Mouse (Mus musculus): ENCODE results near the gene Ahcyl1. TPM values are rescaled to one million over a fixed set of nuclear protein-coding genes. Genes with fewer than 3 reads are reported as not detected.

Gene Ahcyl1
- total and polyA plus RNA-seq, 2 experiments from 2014 or later = 32.0 to 43.3 TPM

DNA sequence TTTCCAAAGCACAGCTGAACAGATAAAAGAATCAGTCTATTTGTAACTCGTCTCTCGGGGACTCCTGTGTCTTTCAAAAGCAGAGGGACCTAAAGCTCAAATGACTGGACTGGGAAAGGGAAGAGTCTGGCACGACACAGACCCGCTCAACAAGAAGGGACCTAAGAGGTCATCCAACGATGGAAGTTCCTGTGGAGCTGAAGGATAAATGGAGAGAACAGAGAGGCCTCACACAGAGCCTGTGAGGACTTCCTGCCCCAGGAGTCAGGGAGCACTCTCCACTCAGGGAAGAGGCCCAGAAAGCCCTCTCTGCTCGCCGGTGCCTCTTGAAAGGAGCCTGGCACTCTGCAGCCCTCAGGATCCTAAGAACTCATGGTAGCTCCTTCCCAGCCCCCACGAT is 60.5 kb downstream of the Ahcyl1 start:
- DNase-seq (ENCODE audit: low spot score) = no peak
- Histone ChIP-seq H3K4me2 (ENCODE audit: low read depth, low read length) (no peak overlapping the region), H3K9ac (replicated peaks; ENCODE audit: low read depth, low read length) (no peak overlapping the region), H3K27ac (ENCODE audit: low read depth) (no peak overlapping the region), H3K4me1 (ENCODE audit: control insufficient read depth, insufficient read depth) (0 out of 2 replicates have a peak, but pooled peaks cover under 1% of the 10 kb centered on the region), H3K27me3 (ENCODE audit: control insufficient read depth, insufficient read depth, low read length) (no peaks in the 10 kb centered on the region), H3K9me3 (replicated peaks; ENCODE audit: control insufficient read depth, low read length) (no peaks in the 10 kb centered on the region), H3K4me3 (ENCODE audit: low read depth, low read length) (no peak overlapping the region), H3K36me3 (replicated peaks; ENCODE audit: control insufficient read depth, insufficient read depth, low read length) (no peaks in the 10 kb centered on the region)
- ATAC-seq (ENCODE audit: insufficient read depth, low read depth) = no peak
- WGBS = 36% methylated on average over 8 of the region's 8 CpGs
- no peak for TF ChIP-seq CTCF (IDR thresholded peaks at IDR 0.05; ENCODE audit: low read depth)
- TF ChIP-seq EP300 (IDR thresholded peaks at IDR 0.05; ENCODE audit: low read depth) = no peak

- TF ChIP-seq CTCF (IDR thresholded peaks at IDR 0.05; ENCODE audit: low read depth) (no peak), EP300 (IDR thresholded peaks at IDR 0.05; ENCODE audit: low read depth) (no peak)
- Histone ChIP-seq H3K4me2 (ENCODE audit: low read depth, low read length) (no peak overlapping the region), H3K36me3 (replicated peaks; ENCODE audit: control insufficient read depth, insufficient read depth, low read length) (peaks cover under 1% of the 10 kb centered on the region; the same call in 1 of the 2 replicates), H3K27me3 (ENCODE audit: control insufficient read depth, insufficient read depth, low read length) (no peaks in the 10 kb centered on the region), H3K4me1 (ENCODE audit: control insufficient read depth, insufficient read depth) (0 out of 2 replicates have a peak, but pooled peaks cover 10% of the 10 kb centered on the region), H3K27ac (ENCODE audit: low read depth) (no peak overlapping the region), H3K9ac (replicated peaks; ENCODE audit: low read depth, low read length) (no peak overlapping the region), H3K9me3 (replicated peaks; ENCODE audit: control insufficient read depth, low read length) (no peaks in the 10 kb centered on the region), H3K4me3 (ENCODE audit: low read depth, low read length) (no peak overlapping the region)
- 93% methylated on average over 9 of the region's 9 CpGs for WGBS
- DNase-seq (ENCODE audit: low spot score) (no peak), ATAC-seq (ENCODE audit: insufficient read depth, low read depth) (no peak)
Measured at GRCm38 (mm10) chr3:107633906-107634305, 62.5 kb downstream of the Ahcyl1 start.

DNA sequence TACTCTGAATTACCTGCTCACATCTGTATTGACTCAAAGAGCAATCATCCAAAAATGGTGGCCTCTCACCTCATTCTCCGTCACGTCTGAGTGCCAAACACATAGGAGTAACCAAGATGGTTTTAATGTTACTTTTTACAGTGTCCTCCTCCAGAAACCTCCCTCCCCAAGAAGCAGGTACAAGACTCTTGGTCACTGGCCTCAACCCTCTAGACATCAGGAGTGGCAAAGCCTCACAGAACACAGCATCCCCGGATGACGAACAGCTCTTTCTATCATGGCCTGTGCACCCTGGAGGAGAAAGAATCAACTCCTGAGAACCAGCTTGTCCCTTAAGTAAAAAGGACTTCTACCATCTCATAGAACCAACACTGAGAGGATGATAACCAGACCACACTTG is 63.6 kb downstream of the Ahcyl1 start:
- Histone ChIP-seq H3K9me3 (replicated peaks; ENCODE audit: control insufficient read depth, low read length) (no peaks in the 10 kb centered on the region), H3K36me3 (replicated peaks; ENCODE audit: control insufficient read depth, insufficient read depth, low read length) (peaks cover 8% of the 10 kb centered on the region), H3K4me1 (ENCODE audit: control insufficient read depth, insufficient read depth) (0 out of 2 replicates have a peak, but pooled peaks cover 10% of the 10 kb centered on the region), H3K27me3 (ENCODE audit: control insufficient read depth, insufficient read depth, low read length) (no peaks in the 10 kb centered on the region), H3K9ac (replicated peaks; ENCODE audit: low read depth, low read length) (no peak overlapping the region), H3K4me3 (ENCODE audit: low read depth, low read length) (no peak overlapping the region), H3K27ac (ENCODE audit: low read depth) (no peak overlapping the region), H3K4me2 (ENCODE audit: low read depth, low read length) (no peak overlapping the region)
- TF ChIP-seq CTCF (IDR thresholded peaks at IDR 0.05; ENCODE audit: low read depth) (no peak), EP300 (IDR thresholded peaks at IDR 0.05; ENCODE audit: low read depth) (no peak)
- WGBS = 94% methylated on average over 4 of the region's 4 CpGs
- DNase-seq (ENCODE audit: low spot score) (no peak), ATAC-seq (ENCODE audit: insufficient read depth, low read depth) (no peak)

- Histone ChIP-seq H3K4me3 (ENCODE audit: low read depth, low read length) (peak within 1 kb of the TSS; percentile 100), H3K36me3 (replicated peaks; ENCODE audit: control insufficient read depth, insufficient read depth, low read length) (peaks cover 21% of the 10 kb centered on the region), H3K9me3 (replicated peaks; ENCODE audit: control insufficient read depth, low read length) (no peaks in the 10 kb centered on the region), H3K4me2 (ENCODE audit: low read depth, low read length) (peak within 1 kb of the TSS; percentile 92), H3K4me1 (ENCODE audit: control insufficient read depth, insufficient read depth) (0 out of 2 replicates have a peak, but pooled peaks cover 10% of the 10 kb centered on the region), H3K27me3 (ENCODE audit: control insufficient read depth, insufficient read depth, low read length) (no peaks in the 10 kb centered on the region), H3K9ac (replicated peaks; ENCODE audit: low read depth, low read length) (peak within 1 kb of the TSS; percentile 98), H3K27ac (ENCODE audit: low read depth) (peak within 1 kb of the TSS; percentile 97)
- WGBS = 0% methylated on average over 35 of the region's 35 CpGs
- ATAC-seq (ENCODE audit: insufficient read depth, low read depth) (peak; percentile 97), DNase-seq (ENCODE audit: low spot score) (peak; percentile 97)
- TF ChIP-seq CTCF (IDR thresholded peaks at IDR 0.05; ENCODE audit: low read depth) (no peak), EP300 (IDR thresholded peaks at IDR 0.05; ENCODE audit: low read depth) (peak; percentile 82)
Measured at GRCm38 (mm10) chr3:107631523-107631958, 64.8 kb downstream of the Ahcyl1 start, which contains the start of gene Strip1. Strip1 (minus strand) TSS chr3:107631694.

- Histone ChIP-seq H3K4me1 (ENCODE audit: control insufficient read depth, insufficient read depth) (0 out of 2 replicates have a peak, but pooled peaks cover 10% of the 10 kb centered on the region), H3K36me3 (replicated peaks; ENCODE audit: control insufficient read depth, insufficient read depth, low read length) (peaks cover 27% of the 10 kb centered on the region), H3K9me3 (replicated peaks; ENCODE audit: control insufficient read depth, low read length) (no peaks in the 10 kb centered on the region), H3K4me2 (ENCODE audit: low read depth, low read length) (peak within 1 kb of the TSS; percentile 92), H3K27ac (ENCODE audit: low read depth) (peak within 1 kb of the TSS; percentile 97), H3K4me3 (ENCODE audit: low read depth, low read length) (peak within 1 kb of the TSS; percentile 100), H3K9ac (replicated peaks; ENCODE audit: low read depth, low read length) (peak within 1 kb of the TSS; percentile 98), H3K27me3 (ENCODE audit: control insufficient read depth, insufficient read depth, low read length) (no peaks in the 10 kb centered on the region)
- peak; percentile 69 for ATAC-seq (ENCODE audit: insufficient read depth, low read depth)
- WGBS = 1% methylated on average over 48 of the region's 48 CpGs
- TF ChIP-seq EP300 (IDR thresholded peaks at IDR 0.05; ENCODE audit: low read depth) = no peak
- TF ChIP-seq CTCF (IDR thresholded peaks at IDR 0.05; ENCODE audit: low read depth) = no peak
- DNase-seq (ENCODE audit: low spot score) = no peak
Measured at GRCm38 (mm10) chr3:107630682-107631522, 65.5 kb downstream of the Ahcyl1 start, which contains the start of gene Gm10961. Gm10961 (plus strand) TSS chr3:107631322.

All from heart, postnatal 0 days (tissue).